8 mouse cellular contexts compared by ENCODE assay signal in genomic region chr11:104549438-104550405, GRCm38 (mm10). TPM values are rescaled to one million over a fixed set of nuclear protein-coding genes. Genes with fewer than 3 reads are reported as not detected.
DNase-seq lines count a peak whose midpoint lies in the region; ATAC-seq and TF ChIP-seq lines count a peak whose summit lies in the region.

No protein-coding gene starts in this region.

- H3K4me2 ChIP-seq in heart, embryonic 14.5 days (ENCODE audit: low read length), result peak overlapping the region; percentile 73

- peak overlapping the region; percentile 87 for H3K9ac ChIP-seq in ES-Bruce4 (ENCODE audit: low read depth, poor library complexity, severe bottlenecking)
- peak overlapping the region; percentile 99 for H3K9ac ChIP-seq in heart, embryonic 14.5 days (ENCODE audit: low read length)

- H3K27ac ChIP-seq in ES-Bruce4 (ENCODE audit: insufficient read depth, low read length) (peak overlapping the region; percentile 58), macrophage (peak overlapping the region; percentile 74)
- H3K27ac ChIP-seq in embryonic facial prominence, embryonic 10.5 days (replicated peaks), result peak overlapping the region; percentile 99
- H3K27ac ChIP-seq in heart, embryonic 14.5 days (replicated peaks in 1 of 2; ENCODE audit: control insufficient read depth in 1 of 2, insufficient read depth in 1 of 2, low read depth in 2 of 2, low read length in 2 of 2), result peak overlapping the region; percentile 91 to 96

- no peaks in the 10 kb centered on the region for H3K4me1 ChIP-seq in ES-Bruce4 (ENCODE audit: control insufficient read depth, insufficient read depth, low read length)
- H3K4me1 ChIP-seq in embryonic facial prominence, embryonic 10.5 days, result peaks cover 11% of the 10 kb centered on the region
- H3K4me1 ChIP-seq in heart, embryonic 14.5 days (ENCODE audit: control insufficient read depth in 2 of 2, insufficient read depth in 2 of 2, low read length in 2 of 2), result peaks cover 4 to 23% of the 10 kb centered on the region in 2 experiments; a peak in 3 of 4 replicates

- H3K36me3 ChIP-seq in ES-Bruce4 (ENCODE audit: control insufficient read depth, insufficient read depth, low read length, poor library complexity, severe bottlenecking) (peaks cover 8% of the 10 kb centered on the region; the same call in 1 of the 2 replicates), macrophage (ENCODE audit: inconsistent target) (no peaks in the 10 kb centered on the region)
- H3K36me3 ChIP-seq in embryonic facial prominence, embryonic 10.5 days (replicated peaks), result peaks cover 23% of the 10 kb centered on the region
- no peaks in the 10 kb centered on the region for H3K36me3 ChIP-seq in heart, embryonic 14.5 days (ENCODE audit: control insufficient read depth, insufficient read depth, low read length)

- H3K27me3 ChIP-seq in ES-Bruce4 (ENCODE audit: control insufficient read depth, insufficient read depth, low read length, poor library complexity, severe bottlenecking), result no peaks in the 10 kb centered on the region
- no peaks in the 10 kb centered on the region for H3K27me3 ChIP-seq in embryonic facial prominence, embryonic 10.5 days (replicated peaks; ENCODE audit: low read depth, poor library complexity, severe bottlenecking)
- H3K27me3 ChIP-seq in heart, embryonic 14.5 days (ENCODE audit: control insufficient read depth, insufficient read depth, low read length), result no peaks in the 10 kb centered on the region

- TF ChIP-seq EP300 in ES-Bruce4 (IDR thresholded peaks at IDR 0.05; ENCODE audit: insufficient read depth, low read depth, low read length), result no peak

- no peaks in the 10 kb centered on the region for H3K9me3 ChIP-seq in ES-Bruce4 (replicated peaks; ENCODE audit: control insufficient read depth, insufficient read depth, low read length, poor library complexity, severe bottlenecking)
- H3K9me3 ChIP-seq in embryonic facial prominence, embryonic 10.5 days, result no peaks in the 10 kb centered on the region
- no peaks in the 10 kb centered on the region for H3K9me3 ChIP-seq in heart, embryonic 14.5 days (ENCODE audit: control insufficient read depth, low read length)

- peaks cover 56% of the 10 kb centered on the region for H3K79me2 ChIP-seq in macrophage (ENCODE audit: inconsistent target)

- DNase-seq in 3T3-L1 (ENCODE audit: low read depth, low spot score), result peak; percentile 77
- peak; percentile 40 for DNase-seq in embryonic facial prominence, embryonic 10.5 days (ENCODE audit: low spot score)
- DNase-seq in kidney, postnatal 14 days, result peak; percentile 30
- DNase-seq in right cerebral cortex, postnatal 10 days (ENCODE audit: low spot score in 2 of 2), result peak; percentile 48 to 81
- DNase-seq in layer of hippocampus, adult 9-11 months, result no peak

- no peak for TF ChIP-seq CTCF in ES-Bruce4 (IDR thresholded peaks at IDR 0.05; ENCODE audit: low read depth, low read length)

- peak; percentile 62 for ATAC-seq in heart, embryonic 14.5 days (ENCODE audit: insufficient number of reproducible peaks, insufficient read depth, low FRiP score, low read depth)

- WGBS in embryonic facial prominence, embryonic 10.5 days, result under 1% methylated on average over 53 of the region's 53 CpGs
- under 1% methylated on average over 41 of the region's 53 CpGs for WGBS in heart, embryonic 14.5 days
- 3% methylated on average over 53 of the region's 53 CpGs for WGBS in macrophage (ENCODE audit: missing documents)

- H3K4me3 ChIP-seq in ES-Bruce4 (ENCODE audit: low read depth, low read length) (peak overlapping the region; percentile 78), macrophage (ENCODE audit: inconsistent target) (peak overlapping the region; percentile 86)
- H3K4me3 ChIP-seq in embryonic facial prominence, embryonic 10.5 days, result peak overlapping the region; percentile 93
- peak overlapping the region; percentile 82 to 88 for H3K4me3 ChIP-seq in heart, embryonic 14.5 days (ENCODE audit: control insufficient read depth in 1 of 2, insufficient read depth in 1 of 2, low read depth in 1 of 2, low read length in 2 of 2)

- no peak for TF ChIP-seq POLR2A in ES-Bruce4 (IDR thresholded peaks at IDR 0.05; ENCODE audit: insufficient read depth, low read length)

RNA-seq across cellular contexts. Expression of gene Cdc27, which starts 0.7 kb away (rescaled TPM):
- polyA plus RNA-seq in ES-Bruce4 (2011; ENCODE audit: insufficient read depth, insufficient read length, low read depth, missing spikeins) (92.9 and 95.2 TPM in 2 replicates), macrophage (2018) (18.2 to 24.2 TPM (median 19.9 TPM) in 3 replicates)
- polyA plus RNA-seq in embryonic facial prominence, embryonic 10.5 days (2016; fragmentation: Nextera tagmentation; extraction: Ambion mirVana), result 58.4 and 60.8 TPM in 2 replicates
- 35.6 and 39.7 TPM in 2 replicates for polyA plus RNA-seq in heart, embryonic 14.5 days (2014; fragmentation: Nextera tagmentation; extraction: Ambion mirVana)
- 100 to 1,000 TPM in 2 of 26 experiments, 10 to 100 TPM in 24; 38.6 to 118 (median 58.2) TPM for total RNA-seq in macrophage (2018; cell fraction: chromatin; rRNA removed)
- 10 to 100 TPM; 27.4 to 46.9 (median 32.9) TPM for total RNA-seq in macrophage (2018; cell fraction: cytosol; rRNA removed)
- 10 to 100 TPM; 31.7 to 90.5 (median 53.9) TPM for total RNA-seq in macrophage (2018; cell fraction: nucleus; rRNA removed)

RNA-seq across cellular contexts. Expression of gene Myl4, which starts 0.7 kb away (rescaled TPM):
- polyA plus RNA-seq in ES-Bruce4 (2011; ENCODE audit: insufficient read depth, insufficient read length, low read depth, missing spikeins) (3.8 and 4.3 TPM in 2 replicates), macrophage (2018) (not detected in 3 replicates)
- polyA plus RNA-seq in embryonic facial prominence, embryonic 10.5 days (2016; fragmentation: Nextera tagmentation; extraction: Ambion mirVana), result 1.1 and 4.1 TPM in 2 replicates
- polyA plus RNA-seq in heart, embryonic 14.5 days (2014; fragmentation: Nextera tagmentation; extraction: Ambion mirVana), result 2,493 and 2,941 TPM in 2 replicates
- total RNA-seq in macrophage (2018; cell fraction: chromatin; rRNA removed), result 10 to 100 TPM in 1 of 26 experiments, 1 to 10 TPM in 11, under 1 TPM in 4, not detected in 10; 0.55 to 10.6 (median 1.7) TPM
- under 1 TPM in 11 of 26 experiments, not detected in 15; 0.05 to 0.40 (median 0.19) TPM for total RNA-seq in macrophage (2018; cell fraction: cytosol; rRNA removed)
- 10 to 100 TPM in 1 of 26 experiments, 1 to 10 TPM in 9, under 1 TPM in 8, not detected in 8; 0.36 to 10.7 (median 1.1) TPM for total RNA-seq in macrophage (2018; cell fraction: nucleus; rRNA removed)

RNA-seq across cellular contexts. Expression of gene Itgb3, which starts 58.1 kb away (rescaled TPM):
- polyA plus RNA-seq in ES-Bruce4 (2011; ENCODE audit: insufficient read depth, insufficient read length, low read depth, missing spikeins) (5.1 and 5.8 TPM in 2 replicates), macrophage (2018) (5.8 to 15.4 TPM (median 7.0 TPM) in 3 replicates)
- polyA plus RNA-seq in embryonic facial prominence, embryonic 10.5 days (2016; fragmentation: Nextera tagmentation; extraction: Ambion mirVana), result 2.9 and 4.2 TPM in 2 replicates
- polyA plus RNA-seq in heart, embryonic 14.5 days (2014; fragmentation: Nextera tagmentation; extraction: Ambion mirVana), result 1.7 and 1.8 TPM in 2 replicates
- 10 to 100 TPM in 8 of 26 experiments, 1 to 10 TPM in 10, under 1 TPM in 8; 0.40 to 21.5 (median 1.8) TPM for total RNA-seq in macrophage (2018; cell fraction: chromatin; rRNA removed)
- total RNA-seq in macrophage (2018; cell fraction: cytosol; rRNA removed), result 10 to 100 TPM in 13 of 26 experiments, 1 to 10 TPM in 5, under 1 TPM in 8; 0.32 to 24.7 (median 7.0) TPM
- total RNA-seq in macrophage (2018; cell fraction: nucleus; rRNA removed), result 10 to 100 TPM in 12 of 26 experiments, 1 to 10 TPM in 14; 1.4 to 31.6 (median 4.6) TPM

Comparison
In these comparisons a context has a peak if more than half of its experiments do, and no peak if none do; other contexts are left out.
1. RNA of gene Myl4, which starts 0.7 kb away (polyA plus RNA-seq): 2,493 to 2,941 TPM in heart, embryonic 14.5 days; 3.8 to 4.3 TPM in ES-Bruce4, 1.1 to 4.1 TPM in embryonic facial prominence, embryonic 10.5 days and not detected in macrophage; every median in the first group is over 100 times any median in the second.
2. Peak in every context shown above with its lines, with median percentiles within 50 percentile points of each other: H3K27ac ChIP-seq and H3K4me3 ChIP-seq.